ENCODE assay signal across 17 mouse cellular contexts in genomic region chr9:90076131-90076530, GRCm38 (mm10). TPM values are rescaled to one million over a fixed set of nuclear protein-coding genes. Genes with fewer than 3 reads are reported as not detected.
DNase-seq lines count a peak whose midpoint lies in the region; ATAC-seq lines count a peak whose summit lies in the region.
"Had no signal": no experiment of that assay in that cellular context is flagged by ENCODE, and none has a peak within 500 bp of the region (broad histone marks: within the 10 kb centered on the region; RNA-seq: fewer than 3 reads in every experiment).

No protein-coding gene starts in this region.

- H3K4me1 ChIP-seq in liver, embryonic 12.5 days: no peaks in the 10 kb centered on the region
- H3K4me1 ChIP-seq: forebrain, embryonic 10.5 days; forebrain, embryonic 13.5 days; heart, embryonic 10.5 days; heart, embryonic 13.5 days; hindbrain, embryonic 12.5 days; hindbrain, embryonic 15.5 days had no signal

- no peak overlapping the region for H3K9ac ChIP-seq in liver, embryonic 12.5 days
- H3K9ac ChIP-seq: forebrain, embryonic 13.5 days; heart, embryonic 13.5 days; hindbrain, embryonic 12.5 days; hindbrain, embryonic 15.5 days had no signal

- no peak overlapping the region for H3K27ac ChIP-seq in liver, embryonic 12.5 days
- H3K27ac ChIP-seq: forebrain, embryonic 10.5 days; forebrain, embryonic 13.5 days; heart, adult 2 months; heart, embryonic 10.5 days; heart, embryonic 13.5 days; hindbrain, embryonic 12.5 days; hindbrain, embryonic 15.5 days had no signal

- intact Hi-C loops in heart, postnatal 10 days (cut with DNase I): loop anchor here (2.0 to 5.0 kb wide), 2 partner anchors 104 to 249 kb away; no protein-coding TSS in a partner anchor

- H3K4me2 ChIP-seq in liver, embryonic 12.5 days: no peak overlapping the region
- H3K4me2 ChIP-seq: forebrain, embryonic 13.5 days; heart, embryonic 13.5 days; hindbrain, embryonic 12.5 days; hindbrain, embryonic 15.5 days had no signal

- peak; percentile 62 for ATAC-seq in megakaryocyte, adult 5-6 weeks (ENCODE audit: poor library complexity, severe bottlenecking)
- no peak for ATAC-seq in liver, embryonic 12.5 days

- no peak overlapping the region for H3K4me3 ChIP-seq in liver, embryonic 12.5 days
- H3K4me3 ChIP-seq: forebrain, embryonic 10.5 days; forebrain, embryonic 13.5 days; heart, adult 2 months; heart, embryonic 10.5 days; heart, embryonic 13.5 days; hindbrain, embryonic 12.5 days; hindbrain, embryonic 15.5 days had no signal

- DNase-seq in heart, adult 11 months: peak; percentile 75
- DNase-seq in heart, postnatal 10 days: no peak
- DNase-seq in testis, postnatal 10 days (ENCODE audit: low spot score): peak; percentile 31
- no peak for DNase-seq in testis, postnatal 14 days (ENCODE audit: low spot score)
- no peak for DNase-seq in left cerebral cortex, adult 8-10 months (ENCODE audit: low spot score in 2 of 2)

- no peaks in the 10 kb centered on the region for H3K27me3 ChIP-seq in liver, embryonic 12.5 days (replicated peaks)
- H3K27me3 ChIP-seq: CH12.LX; forebrain, embryonic 13.5 days; heart, embryonic 13.5 days; hindbrain, embryonic 12.5 days; hindbrain, embryonic 15.5 days; Patski had no signal

- H3K9me3 ChIP-seq in liver, embryonic 12.5 days (replicated peaks): no peaks in the 10 kb centered on the region
- H3K9me3 ChIP-seq: forebrain, embryonic 10.5 days; forebrain, embryonic 13.5 days; G1E; heart, embryonic 10.5 days; heart, embryonic 13.5 days; hindbrain, embryonic 12.5 days; hindbrain, embryonic 15.5 days had no signal

- WGBS in liver, embryonic 12.5 days (ENCODE audit: insufficient replicate concordance): 73% methylated on average over 5 of the region's 5 CpGs

- no peaks in the 10 kb centered on the region for H3K36me3 ChIP-seq in liver, embryonic 12.5 days
- H3K36me3 ChIP-seq: forebrain, embryonic 10.5 days; G1E; heart, embryonic 10.5 days; heart, embryonic 13.5 days; hindbrain, embryonic 12.5 days; hindbrain, embryonic 15.5 days had no signal

RNA-seq across cellular contexts. Expression of gene Ctsh, which starts 22.2 kb away (rescaled TPM):
- total RNA-seq in heart, postnatal 10 days (2021): 10 to 100 TPM; 42.1 to 46.6 TPM
- total RNA-seq in megakaryocyte, adult 5-6 weeks (2015): 677 and 692 TPM in 2 replicates
- total RNA-seq in megakaryocyte, adult 5-6 weeks (2017): 321 and 348 TPM in 2 replicates
- 23.3 and 28.1 TPM in 2 replicates for polyA plus RNA-seq in liver, embryonic 12.5 days (2016; fragmentation: Nextera tagmentation; extraction: Ambion mirVana)
- total RNA-seq in left cerebral cortex, adult 8-10 months (2022): 10 to 100 TPM; 16.2 to 42.2 (median 32.4) TPM
- polyA plus RNA-seq: G1E had no signal

RNA-seq across cellular contexts. Expression of gene Morf4l1, which starts 38.4 kb away (rescaled TPM):
- total RNA-seq in heart, postnatal 10 days (2021): 100 to 1,000 TPM; 292 to 311 TPM
- 322 and 341 TPM in 2 replicates for total RNA-seq in megakaryocyte, adult 5-6 weeks (2015)
- 148 and 202 TPM in 2 replicates for total RNA-seq in megakaryocyte, adult 5-6 weeks (2017)
- 179 and 180 TPM in 2 replicates for polyA plus RNA-seq in liver, embryonic 12.5 days (2016; fragmentation: Nextera tagmentation; extraction: Ambion mirVana)
- 100 to 1,000 TPM; 436 to 462 (median 449) TPM for total RNA-seq in left cerebral cortex, adult 8-10 months (2022)

Comparison
In these comparisons a context has a peak if more than half of its experiments do, and no peak if none do; other contexts are left out.
1. DNase-seq: peak in heart, adult 11 months (single experiment) and testis, postnatal 10 days (single experiment); none in heart, postnatal 10 days (0 of 2), testis, postnatal 14 days (single experiment) and left cerebral cortex, adult 8-10 months (0 of 2).
2. RNA of gene Ctsh, which starts 22.2 kb away (total RNA-seq): 321 to 692 TPM in megakaryocyte, adult 5-6 weeks; 42.1 to 46.6 TPM in heart, postnatal 10 days and 16.2 to 42.2 TPM in left cerebral cortex, adult 8-10 months; every median in the first group is over 4 times any median in the second.